ENCODE assay signal across 28 mouse cellular contexts in the genomic region with DNA sequence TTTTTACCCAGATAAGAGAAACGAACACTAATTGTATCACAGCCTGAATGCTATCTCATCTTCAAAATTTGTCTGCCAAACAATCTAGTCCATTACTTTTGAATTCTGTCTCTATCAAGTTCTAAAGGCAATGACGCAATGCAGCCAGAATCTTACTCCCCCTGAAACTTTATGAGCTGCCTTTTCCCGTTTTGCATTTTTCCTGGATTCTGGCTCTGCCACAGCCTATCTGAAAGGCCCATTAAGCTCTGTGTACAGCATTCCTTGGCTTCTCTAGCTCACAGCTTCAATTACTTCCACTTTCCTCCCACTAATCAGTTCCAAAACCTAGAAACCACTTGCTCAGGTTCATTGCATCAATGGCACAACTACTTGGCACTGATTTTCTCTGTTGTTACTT.
"Had no signal": no experiment of that assay in that cellular context is flagged by ENCODE, and none has a peak within 500 bp of the region (broad histone marks: within the 10 kb centered on the region; RNA-seq: fewer than 3 reads in every experiment).

No protein-coding gene starts in this region.

- ATAC-seq: hindbrain, embryonic 16.5 days; inflammation-experienced regulatory T-cells, adult 6 months; intestine, embryonic 15.5 days; intestine, postnatal 0 days had no signal

- H3K4me2 ChIP-seq: heart, embryonic 12.5 days; hindbrain, embryonic 12.5 days; hindbrain, embryonic 14.5 days; intestine, embryonic 15.5 days; kidney, embryonic 15.5 days; limb, embryonic 12.5 days; liver, embryonic 11.5 days; liver, embryonic 13.5 days had no signal

- H3K9me3 ChIP-seq: heart, embryonic 10.5 days; heart, embryonic 12.5 days; hindbrain, embryonic 10.5 days; hindbrain, embryonic 12.5 days; intestine, embryonic 15.5 days; kidney, embryonic 15.5 days; limb, embryonic 12.5 days; liver, embryonic 13.5 days had no signal

- DNase-seq: gastrocnemius, adult 2 months; gastrocnemius, postnatal 10 days; gastrocnemius, postnatal 25 days; heart, adult 18-20 months; heart, postnatal 10 days; heart, postnatal 4 days; kidney, adult 2 months; kidney, adult 9 months; kidney, postnatal 10 days; kidney, postnatal 25 days; kidney, postnatal 4 days; layer of hippocampus, postnatal 36 days; left cerebral cortex, postnatal 4 days; liver; liver, embryonic 13.5 days had no signal

- H3K36me3 ChIP-seq: heart, embryonic 10.5 days; heart, embryonic 12.5 days; hindbrain, embryonic 10.5 days; hindbrain, embryonic 12.5 days; intestine, embryonic 15.5 days; kidney, embryonic 15.5 days; limb, embryonic 12.5 days; liver, embryonic 13.5 days had no signal

- H3K27me3 ChIP-seq: heart, embryonic 12.5 days; hindbrain, embryonic 12.5 days; intestine, embryonic 15.5 days; kidney, embryonic 15.5 days; limb, embryonic 12.5 days; liver, embryonic 13.5 days had no signal

- H3K4me3 ChIP-seq: gastrocnemius, adult 2 months; heart, embryonic 10.5 days; heart, embryonic 12.5 days; hindbrain, embryonic 10.5 days; hindbrain, embryonic 12.5 days; intestine, embryonic 15.5 days; kidney, embryonic 15.5 days; layer of hippocampus, adult 2 months; limb, embryonic 12.5 days; liver, embryonic 13.5 days had no signal

- H3K27ac ChIP-seq: gastrocnemius, adult 2 months; heart, embryonic 10.5 days; hindbrain, embryonic 10.5 days; hindbrain, embryonic 12.5 days; hindbrain, embryonic 14.5 days; intestine, embryonic 15.5 days; kidney, embryonic 15.5 days; layer of hippocampus, adult 2 months; limb, embryonic 12.5 days; liver, embryonic 13.5 days had no signal

- H3K4me1 ChIP-seq: heart, embryonic 10.5 days; heart, embryonic 12.5 days; hindbrain, embryonic 10.5 days; hindbrain, embryonic 12.5 days; intestine, embryonic 15.5 days; kidney, embryonic 15.5 days; limb, embryonic 12.5 days; liver, embryonic 13.5 days had no signal

- H3K9ac ChIP-seq: heart, embryonic 12.5 days; hindbrain, embryonic 12.5 days; hindbrain, embryonic 14.5 days; intestine, embryonic 15.5 days; kidney, embryonic 15.5 days; limb, embryonic 12.5 days; liver, embryonic 13.5 days had no signal
